Mouse (Mus musculus) heart, embryonic 14.5 days (tissue): Measurements from ENCODE around the gene Pigx. TPM values are rescaled to one million over a fixed set of nuclear protein-coding genes. Genes with fewer than 3 reads are reported as not detected.
"Not testable (repeated sequence)": the region's sequence is repeated elsewhere in the genome, so short reads cannot be mapped to it uniquely, and the experiment has no call there.

Experiments
- ATAC-seq: fragments of 200-750 bp; cut with Nextera tagmentation; 2 replicates; pipeline ENCODE4 v1.8.0; 2017; ENCODE audit warnings: low read depth, moderate TSS enrichment; ENCODE audit not compliant: insufficient number of reproducible peaks, insufficient read depth, low FRiP score
- H3K27ac ChIP-seq, 2 experiments: fragments of 200-500 bp in 1 of 2; fragments of 300-500 bp in 1 of 2; sonication (generic) in 1 of 2; replicated peaks in 1 of 2; 2 replicates each; pipeline ENCODE4 v1.5.1; 2012 to 2014; ENCODE audit warnings: low read depth in 2 of 2, low read length in 2 of 2, control low read depth in 1 of 2, mild to moderate bottlenecking in 1 of 2, mixed read lengths in 1 of 2; ENCODE audit not compliant: control insufficient read depth in 1 of 2, insufficient read depth in 1 of 2
- H3K27me3 ChIP-seq: fragments of 300-500 bp; sonication (generic); 2 replicates; pipeline ENCODE4 v1.6.1; 2014; ENCODE audit warnings: mild to moderate bottlenecking, low read length, control low read depth; ENCODE audit not compliant: control insufficient read depth, insufficient read depth
- H3K36me3 ChIP-seq: fragments of 300-500 bp; sonication (generic); 2 replicates; pipeline ENCODE4 v1.6.1; 2014; ENCODE audit warnings: mild to moderate bottlenecking, control low read depth, low read length, mixed read lengths; ENCODE audit not compliant: control insufficient read depth, insufficient read depth
- H3K4me1 ChIP-seq, 2 experiments: fragments of 200-500 bp in 1 of 2; fragments of 300-500 bp in 1 of 2; sonication (generic) in 1 of 2; 2 replicates each; pipeline ENCODE4 v1.6.1; 2012 to 2014; ENCODE audit warnings: low read length in 2 of 2, control low read depth in 1 of 2, mixed read lengths in 1 of 2; ENCODE audit not compliant: control insufficient read depth in 2 of 2, insufficient read depth in 2 of 2
- H3K4me2 ChIP-seq: fragments of 300-500 bp; sonication (generic); 2 replicates; pipeline ENCODE4 v1.6.1; 2014; ENCODE audit warnings: mild to moderate bottlenecking, low read length
- H3K4me3 ChIP-seq, 2 experiments: fragments of 200-500 bp in 1 of 2; fragments of 300-500 bp in 1 of 2; sonication (generic) in 1 of 2; 2 replicates each; pipeline ENCODE4 v1.5.1; 2012 to 2014; ENCODE audit warnings: low read length in 2 of 2, mild to moderate bottlenecking in 2 of 2, control low read depth in 1 of 2, low read depth in 1 of 2, moderate library complexity in 1 of 2; ENCODE audit not compliant: control insufficient read depth in 1 of 2, insufficient read depth in 1 of 2
- H3K9ac ChIP-seq: fragments of 300-500 bp; sonication (generic); 2 replicates; pipeline ENCODE4 v1.6.1; 2014; ENCODE audit warnings: mild to moderate bottlenecking, low read length
- H3K9me3 ChIP-seq: fragments of 300-500 bp; sonication (generic); 2 replicates; pipeline ENCODE4 v1.6.1; 2016; ENCODE audit warnings: low read length, control low read depth; ENCODE audit not compliant: control insufficient read depth
- WGBS: fragments of 180-500 bp; shearing (Covaris S2); extraction: QIAGEN DNeasy Blood & Tissue Kit; methylation state at CpG from one replicate; pipeline ENCODE4 v1.1.7; 2014; 5-methylcytosine and 5-hydroxymethylcytosine counted together
- polyA plus RNA-seq: library from polyadenylated mRNA; unstranded; fragments of >200 nt; fragmentation: Nextera tagmentation; extraction: Ambion mirVana; gene quantifications from 2 replicates; pipeline ENCODE4 v1.2.1, GENCODE M21; 2014

Pigx gene
- polyA plus RNA-seq, 1 experiment from 2014 or later: 91.6 TPM

DNA sequence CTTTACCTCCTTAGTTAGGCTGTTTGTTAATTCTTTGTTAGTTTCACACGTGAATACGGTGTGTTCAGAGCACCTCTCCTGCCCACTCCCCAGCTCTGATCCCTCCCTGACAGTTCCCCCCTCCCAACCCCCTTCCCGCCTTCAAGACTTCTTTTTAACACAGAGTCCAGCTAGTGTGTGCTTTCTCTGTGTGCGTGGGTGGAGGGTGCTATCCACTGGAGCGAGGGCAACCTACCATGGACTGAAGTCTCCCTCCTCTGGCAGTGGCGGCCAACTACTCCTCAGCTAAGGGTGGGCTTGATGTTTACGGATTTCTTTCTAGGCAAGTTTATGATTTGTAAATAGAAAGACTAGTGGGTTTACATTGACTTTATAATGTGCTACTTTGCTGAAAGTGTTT is 8.6 kb upstream of the Pigx start:
- H3K36me3 ChIP-seq: peaks cover 36% of the 10 kb centered on the region

DNA sequence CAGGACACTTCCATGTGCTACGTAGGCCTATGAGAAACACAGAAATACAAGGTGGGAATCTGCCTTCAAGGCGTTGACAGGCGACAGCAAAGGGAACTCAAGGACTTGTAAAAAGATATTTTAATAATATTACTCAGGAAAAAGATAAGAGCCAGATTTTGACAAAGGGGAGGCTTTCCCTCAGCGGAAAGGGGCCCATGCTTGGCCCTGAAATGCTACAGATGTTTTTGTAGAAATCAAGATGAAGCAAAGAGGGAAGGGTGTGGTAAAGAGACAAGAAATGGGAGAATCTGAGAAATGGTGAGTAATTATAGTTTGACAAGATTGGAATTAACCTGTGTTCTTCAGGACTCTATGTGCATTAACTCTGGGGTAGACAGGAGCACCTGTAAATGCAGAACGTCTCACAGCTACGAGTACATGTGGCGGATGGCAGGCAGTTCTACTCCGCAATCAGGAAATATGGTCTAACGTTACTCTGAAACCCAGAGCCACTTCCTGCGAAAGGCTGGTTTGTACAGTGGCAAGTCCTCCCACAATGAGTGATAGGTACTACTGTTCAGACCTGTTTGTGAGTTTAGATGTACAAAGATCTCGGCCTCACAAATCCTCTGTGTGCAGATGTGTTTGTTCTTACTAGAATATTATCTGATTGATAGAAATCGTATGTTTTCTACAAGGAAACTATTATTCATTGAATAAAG is 8.0 kb upstream of the Pigx start:
- H3K27ac ChIP-seq: no peak overlapping the region
- no peak overlapping the region for H3K4me2 ChIP-seq
- H3K4me3 ChIP-seq: no peak overlapping the region
- H3K4me1 ChIP-seq: no peaks in the 10 kb centered on the region
- 85% methylated on average over 12 of the region's 12 CpGs for WGBS
- no peak for ATAC-seq
- H3K9ac ChIP-seq: no peak overlapping the region
- no peaks in the 10 kb centered on the region for H3K27me3 ChIP-seq
- 0 out of 2 replicates have a peak, but pooled peaks cover 2% of the 10 kb centered on the region for H3K9me3 ChIP-seq
- peaks cover 41% of the 10 kb centered on the region for H3K36me3 ChIP-seq

More for the DNA sequence above, 8.6 kb upstream of the Pigx start:
- ATAC-seq: no peak
- no peak overlapping the region for H3K9ac ChIP-seq
- 76% methylated on average over 7 of the region's 7 CpGs for WGBS
- H3K9me3 ChIP-seq: 0 out of 2 replicates have a peak, but pooled peaks cover 2% of the 10 kb centered on the region
- H3K27me3 ChIP-seq: no peaks in the 10 kb centered on the region
- H3K27ac ChIP-seq: no peak overlapping the region
- no peak overlapping the region for H3K4me2 ChIP-seq
- H3K4me1 ChIP-seq: no peaks in the 10 kb centered on the region
- no peak overlapping the region for H3K4me3 ChIP-seq

DNA sequence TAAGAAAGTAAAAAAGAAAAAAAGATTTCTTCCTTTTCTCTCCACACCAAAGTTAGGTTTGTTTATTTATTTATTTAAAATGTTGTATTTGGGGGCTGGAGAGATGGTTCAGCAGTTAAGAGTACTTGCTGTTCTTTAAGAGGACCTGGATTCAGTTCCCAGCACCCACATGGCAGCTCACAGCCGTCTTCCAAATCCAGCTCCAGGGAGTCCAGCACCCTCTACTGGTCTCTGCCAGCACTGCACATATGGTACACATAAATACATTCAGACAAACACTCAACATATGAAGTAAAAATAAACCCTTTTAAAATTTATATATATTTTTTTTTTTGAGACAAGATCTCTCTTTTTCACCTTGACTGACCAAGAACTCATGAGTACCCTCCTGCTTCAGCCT is 6.2 kb upstream of the Pigx start:
- H3K4me1 ChIP-seq: no peaks in the 10 kb centered on the region
- no peak overlapping the region for H3K4me2 ChIP-seq
- H3K9me3 ChIP-seq: 0 out of 2 replicates have a peak, but pooled peaks cover 2% of the 10 kb centered on the region
- H3K27me3 ChIP-seq: no peaks in the 10 kb centered on the region
- no peak overlapping the region for H3K4me3 ChIP-seq
- no peak overlapping the region for H3K9ac ChIP-seq
- no peak for ATAC-seq
- 97% methylated on average over 1 of the region's 1 CpGs for WGBS
- peaks cover 43% of the 10 kb centered on the region for H3K36me3 ChIP-seq
- H3K27ac ChIP-seq: no peak overlapping the region

DNA sequence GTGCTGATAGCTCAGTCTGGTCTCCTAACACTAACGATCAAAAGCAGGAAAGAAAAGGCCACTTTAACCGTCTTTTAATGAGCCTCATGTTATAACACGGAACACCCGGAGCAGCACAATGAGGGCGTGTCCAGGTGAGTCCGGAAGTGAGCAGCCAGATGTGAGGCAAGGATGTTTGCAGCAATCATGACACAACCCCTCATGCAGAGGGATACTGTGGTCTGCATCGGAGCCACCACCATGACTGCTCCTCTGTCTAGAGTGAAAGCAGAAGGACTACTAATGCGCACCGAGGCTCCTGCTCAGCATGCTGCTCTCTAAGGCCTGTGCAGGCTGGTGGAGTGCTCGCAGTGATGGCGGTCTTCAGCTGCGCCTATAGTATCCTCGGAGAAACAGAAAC is 2.8 kb upstream of the Pigx start:
- Histone ChIP-seq H3K4me3 (no peak overlapping the region), H3K4me2 (no peak overlapping the region), H3K4me1 (peaks cover 0 to 12% of the 10 kb centered on the region in 2 experiments; a peak in 2 of 4 replicates), H3K27ac (no peak overlapping the region), H3K9ac (no peak overlapping the region), H3K9me3 (0 out of 2 replicates have a peak, but pooled peaks cover 2% of the 10 kb centered on the region), H3K36me3 (peaks cover 29% of the 10 kb centered on the region), H3K27me3 (no peaks in the 10 kb centered on the region)
- no peak for ATAC-seq
- WGBS: 92% methylated on average over 13 of the region's 13 CpGs

GRCm38 (mm10) chr16:32098897-32099637 is 473 bp downstream of the Pigx start:
- Histone ChIP-seq H3K4me2 (peak overlapping the region; percentile 70), H3K4me1 (peaks cover 0 to 12% of the 10 kb centered on the region in 2 experiments; a peak in 2 of 4 replicates), H3K4me3 (peak overlapping the region; percentile 78 to 86), H3K9ac (peak overlapping the region; percentile 86), H3K27me3 (no peaks in the 10 kb centered on the region), H3K27ac (peak overlapping the region; percentile 79 to 83), H3K36me3 (peaks cover 18% of the 10 kb centered on the region), H3K9me3 (no peaks in the 10 kb centered on the region)
- peak; percentile 55 for ATAC-seq
- under 1% methylated on average over 39 of the region's 39 CpGs for WGBS

DNA sequence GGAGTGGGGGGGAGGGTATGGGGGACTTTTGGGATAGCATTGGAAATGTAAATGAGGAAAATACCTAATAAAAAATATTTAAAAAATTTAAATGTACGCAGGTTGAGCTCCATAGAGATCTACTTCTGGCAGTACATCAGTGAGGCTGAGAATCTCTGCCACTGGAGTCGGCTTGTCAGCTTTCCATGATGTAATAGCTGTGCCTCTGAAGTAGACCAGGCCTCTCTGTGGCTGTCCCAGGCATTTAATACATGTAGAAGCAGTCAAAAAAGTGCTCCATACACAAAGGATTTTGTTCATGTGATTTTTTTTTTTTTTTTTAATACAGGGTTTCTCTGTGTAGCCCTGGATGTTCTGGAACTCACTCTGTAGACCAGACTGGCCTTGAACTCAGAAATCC is 1.8 kb downstream of the Pigx start:
- not testable (repeated sequence) for H3K4me3 ChIP-seq, H3K27me3 ChIP-seq, H3K27ac ChIP-seq, H3K4me2 ChIP-seq, H3K9me3 ChIP-seq, ATAC-seq, H3K9ac ChIP-seq
- peaks cover 0 to 12% of the 10 kb centered on the region in 2 experiments; a peak in 2 of 4 replicates for H3K4me1 ChIP-seq
- peaks cover 11% of the 10 kb centered on the region for H3K36me3 ChIP-seq
- 63% methylated on average over 2 of the region's 2 CpGs for WGBS

DNA sequence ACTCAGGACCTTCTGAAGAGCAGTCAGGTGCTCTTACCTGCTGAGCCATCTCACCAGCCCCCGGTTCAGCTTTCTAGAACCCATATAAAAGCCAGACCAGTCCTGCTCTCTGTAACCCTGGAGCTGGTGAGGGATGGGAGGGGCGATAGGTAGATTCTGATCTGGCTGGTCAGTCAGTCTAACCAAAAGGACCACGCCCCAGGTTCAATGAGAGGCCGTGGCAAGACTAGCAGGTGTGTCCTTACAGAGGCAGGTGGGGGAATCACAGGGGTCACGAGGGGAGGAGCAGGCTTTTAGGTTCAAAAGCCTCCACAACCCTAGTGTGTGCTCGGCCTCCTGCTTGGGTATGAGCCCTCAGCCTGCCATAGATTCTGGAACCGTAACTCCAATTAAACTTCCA is 8.1 kb downstream of the Pigx start:
- ATAC-seq: no peak
- Histone ChIP-seq H3K27ac (no peak overlapping the region), H3K27me3 (no peaks in the 10 kb centered on the region), H3K36me3 (peaks cover 64% of the 10 kb centered on the region), H3K4me2 (no peak overlapping the region), H3K9ac (no peak overlapping the region), H3K9me3 (no peaks in the 10 kb centered on the region), H3K4me3 (no peak overlapping the region), H3K4me1 (no peaks in the 10 kb centered on the region)
- WGBS: 91% methylated on average over 7 of the region's 7 CpGs
